Mouse (Mus musculus) layer of hippocampus, adult 11-12 months (tissue): ENCODE data around the gene Krtap12-1.
"Not testable (repeated sequence)": the region's sequence is repeated elsewhere in the genome, so short reads cannot be mapped to it uniquely, and the experiment has no call there.

Experiments
- DNase-seq: peaks from one replicate; pipeline ENCODE4 v3.0.0; 2022; ENCODE audit warnings: low spot score

Gene Krtap12-1

DNA sequence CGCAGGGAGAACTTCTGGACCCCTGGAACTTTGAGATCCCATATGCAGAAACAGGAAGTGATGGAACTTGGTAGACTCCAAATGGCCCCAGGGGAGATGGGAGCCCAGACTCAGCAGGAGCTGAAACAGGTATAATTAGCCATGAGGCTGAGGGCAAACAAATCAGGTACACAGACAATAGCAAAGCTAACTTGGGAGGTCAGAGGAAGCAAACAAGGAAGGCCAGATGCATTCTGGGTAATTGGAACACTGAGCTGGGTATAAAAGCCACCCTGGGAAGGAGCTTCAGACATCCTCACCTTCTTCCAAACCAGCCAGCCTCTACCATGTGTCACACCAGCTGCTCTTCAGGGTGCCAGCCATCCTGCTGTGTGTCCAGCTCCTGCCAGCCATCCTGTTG lies at the start of gene Krtap12-1:
Gene Krtap12-1 (plus strand): TSS at position 301 of the 400 bp plus-strand sequence.
- not testable (repeated sequence) for DNase-seq

- DNase-seq: no peak
Observed at GRCm38 (mm10) chr10:77670710-77671109, 49.7 kb upstream of the Krtap12-1 start.

GRCm38 (mm10) chr10:77671519-77671918 lies 48.9 kb upstream of the Krtap12-1 start:
- DNase-seq: no peak

- DNase-seq: no peak
Observed at GRCm38 (mm10) chr10:77673765-77674164, 46.6 kb upstream of the Krtap12-1 start.

DNA sequence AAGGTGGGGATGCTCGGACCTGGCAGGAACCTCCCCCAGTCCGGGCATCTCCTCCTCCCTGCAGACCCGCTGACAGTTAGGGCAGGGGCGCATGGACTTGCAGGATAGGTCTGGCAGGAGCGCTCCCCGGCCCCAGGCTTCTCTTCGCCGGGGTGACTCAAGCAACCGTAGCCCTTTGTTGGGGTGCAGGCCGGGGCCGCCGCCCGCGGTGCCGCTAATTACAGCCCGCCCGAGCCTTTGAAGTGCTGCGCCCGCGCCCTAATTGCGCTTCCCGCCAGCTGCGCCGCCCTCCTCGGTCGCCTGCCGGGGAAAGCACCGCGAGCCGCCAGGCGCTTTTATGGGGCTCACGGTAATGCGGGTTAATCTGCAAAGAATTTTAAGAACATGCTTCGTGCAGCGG lies 42.8 kb upstream of the Krtap12-1 start:
- DNase-seq: no peak

DNA sequence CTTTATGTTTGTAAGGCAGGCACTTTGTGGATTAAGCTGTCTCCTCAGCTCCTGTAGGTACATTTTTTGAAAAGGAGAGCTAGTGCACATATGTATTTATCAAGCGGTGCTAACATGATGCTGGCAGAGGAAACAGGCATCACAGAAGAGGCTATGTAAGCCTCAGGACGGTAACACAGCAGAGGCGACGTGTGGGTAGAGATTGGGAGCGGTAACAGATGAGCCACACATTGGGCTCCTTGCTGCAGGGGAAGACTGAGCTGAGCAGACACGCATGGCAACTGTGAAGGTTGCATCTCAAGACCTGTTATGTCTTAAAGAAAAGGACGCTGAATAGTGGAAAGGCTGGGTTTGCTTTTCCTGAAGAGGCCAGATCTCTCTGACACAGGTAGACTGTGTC lies 37.4 kb upstream of the Krtap12-1 start:
- DNase-seq: no peak

DNA sequence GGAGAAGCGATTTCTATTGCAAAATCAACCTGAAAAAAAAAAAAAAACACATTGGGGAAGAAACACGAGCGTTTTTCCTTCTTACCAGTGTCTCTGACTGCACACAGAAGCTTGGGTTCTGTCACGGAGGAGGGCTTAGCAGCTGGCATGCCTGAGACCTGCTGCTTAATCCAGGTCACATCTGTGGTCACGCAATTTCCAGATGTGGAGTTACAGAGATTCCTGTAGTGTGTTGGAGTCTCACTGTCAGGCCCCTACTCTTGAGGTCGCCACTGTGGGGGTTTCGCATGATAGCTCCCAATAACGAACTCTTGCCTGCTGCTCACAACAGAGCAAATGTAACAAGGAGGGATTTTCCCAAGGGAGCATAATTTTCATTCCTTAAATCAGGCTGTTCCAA lies 36.2 kb upstream of the Krtap12-1 start:
- no peak for DNase-seq

- DNase-seq: no peak
Observed at GRCm38 (mm10) chr10:77685895-77686664, 34.3 kb upstream of the Krtap12-1 start, which contains the start of gene Tspear. Gene Tspear, plus strand, starts transcription at chr10:77686569.

DNA sequence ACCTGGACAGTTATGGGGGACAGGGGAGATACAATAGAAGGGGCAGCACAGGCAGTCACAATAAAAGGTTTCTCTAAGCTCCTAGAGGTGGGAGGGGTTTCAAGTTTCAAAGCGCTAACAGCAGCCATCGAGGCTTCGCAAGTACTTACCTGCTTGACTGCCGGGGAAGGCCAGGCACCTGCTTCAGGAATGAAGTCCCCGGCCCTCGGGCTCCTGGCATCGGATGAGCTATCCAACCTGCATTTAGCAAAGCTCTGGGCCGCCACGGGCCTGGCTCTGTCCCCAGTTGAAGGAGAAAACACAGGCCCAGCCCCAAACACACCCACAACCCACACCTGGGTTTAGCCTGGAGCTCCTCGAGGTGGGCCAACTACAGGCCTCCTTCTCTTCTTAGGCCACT lies 33.4 kb upstream of the Krtap12-1 start:
- no peak for DNase-seq

DNA sequence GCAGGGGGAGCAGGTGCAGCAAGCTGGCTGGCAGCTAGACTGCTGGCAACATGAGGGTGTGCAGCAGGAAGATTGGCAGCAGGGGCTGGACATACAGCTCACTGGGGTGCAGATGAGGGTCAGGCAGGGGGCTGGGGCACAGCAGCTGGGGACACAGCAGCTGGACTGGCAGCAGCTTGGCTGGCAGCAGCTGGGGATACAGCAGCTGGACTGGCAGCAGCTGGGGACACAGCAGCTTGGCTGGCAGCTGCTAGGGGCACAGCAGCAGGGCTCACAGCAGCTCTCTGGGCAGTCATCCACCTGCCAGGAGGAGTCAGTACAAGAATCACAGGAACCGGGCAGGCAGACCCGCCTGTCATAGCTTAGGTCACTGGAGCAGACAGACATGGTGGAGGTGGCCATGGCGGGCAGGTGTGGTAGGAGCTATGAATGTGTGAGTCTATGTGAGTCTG lies 30.0 kb upstream of the Krtap12-1 start, which contains the start of gene Gm19402:
Gene Gm19402 (minus strand): TSS at position 402 of the 452 bp plus-strand sequence.
- not testable (repeated sequence) for DNase-seq

GRCm38 (mm10) chr10:77697133-77697532 lies 23.3 kb upstream of the Krtap12-1 start, which contains the start of gene Gm9508:
Gene Gm9508, minus strand, starts transcription at chr10:77697233.
- DNase-seq: no peak

- no peak for DNase-seq
Observed at GRCm38 (mm10) chr10:77706326-77706725, 14.1 kb upstream of the Krtap12-1 start, which contains the start of gene Gm10272. Gene Gm10272, plus strand, starts transcription at chr10:77706626.

GRCm38 (mm10) chr10:77709831-77710230 lies 10.6 kb upstream of the Krtap12-1 start:
- DNase-seq: no peak

DNA sequence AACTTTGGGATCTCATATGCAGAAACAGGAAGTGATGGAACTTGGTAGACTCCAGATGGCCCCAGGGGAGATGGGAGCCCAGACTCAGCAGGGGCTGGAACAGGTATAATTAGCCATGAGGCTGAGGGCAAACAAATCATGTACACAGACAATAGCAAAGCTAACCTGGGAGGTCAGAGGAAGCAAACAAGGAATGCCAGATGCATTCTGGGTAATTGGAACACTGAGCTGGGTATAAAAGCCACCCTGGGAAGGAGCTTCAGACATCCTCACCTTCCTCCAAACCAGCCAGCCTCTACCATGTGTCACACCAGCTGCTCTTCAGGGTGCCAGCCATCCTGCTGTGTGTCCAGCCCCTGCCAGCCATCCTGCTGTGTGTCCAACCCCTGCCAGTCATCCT lies 9.2 kb upstream of the Krtap12-1 start, which contains the start of gene Gm10024:
Gene Gm10024 (plus strand): TSS at position 301 of the 400 bp plus-strand sequence.
- not testable (repeated sequence) for DNase-seq

DNA sequence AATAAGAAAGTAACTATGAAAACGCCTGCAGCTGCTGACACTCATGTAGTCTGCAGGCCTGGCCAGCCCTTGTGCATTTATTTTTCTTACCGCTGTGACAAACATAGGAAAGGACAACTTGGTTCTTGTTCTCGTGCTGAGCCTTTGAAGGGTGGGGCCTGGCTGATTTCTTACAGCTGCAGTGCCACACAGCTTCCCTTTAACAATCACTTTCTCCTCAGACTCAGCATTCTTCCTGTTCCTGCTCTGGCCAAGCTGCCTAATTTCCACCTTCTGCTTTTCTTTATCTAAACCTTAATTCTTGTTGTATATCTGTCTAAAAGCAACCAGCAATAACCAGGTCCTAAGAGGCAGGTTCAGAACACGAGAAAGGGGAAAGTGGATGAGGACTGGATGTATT lies 6.7 kb upstream of the Krtap12-1 start:
- no peak for DNase-seq

DNA sequence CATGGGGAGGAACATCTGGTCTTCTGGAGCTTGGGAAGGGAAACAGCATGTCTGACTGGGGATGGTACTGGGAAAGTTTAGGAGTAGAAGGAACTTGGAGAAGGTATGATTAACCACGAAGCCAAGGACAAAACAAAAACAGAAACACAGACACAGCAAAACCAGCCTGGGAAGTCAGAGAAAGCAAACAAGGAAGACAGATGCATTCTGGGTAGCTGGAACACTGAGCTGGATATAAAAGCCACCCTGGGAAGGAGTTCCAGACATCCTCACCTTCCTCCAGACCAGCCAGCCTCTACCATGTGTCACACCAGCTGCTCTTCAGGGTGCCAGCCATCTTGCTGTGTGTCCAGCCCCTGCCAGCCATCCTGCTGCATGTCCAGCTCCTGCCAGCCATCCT lies 4.9 kb upstream of the Krtap12-1 start, which contains the start of gene Gm10142:
Gene Gm10142 (plus strand): TSS at position 301 of the 400 bp plus-strand sequence.
- no peak for DNase-seq

- no peak for DNase-seq
Observed at GRCm38 (mm10) chr10:77724855-77725254, 4.5 kb downstream of the Krtap12-1 start.

- DNase-seq: no peak
Observed at GRCm38 (mm10) chr10:77726186-77726585, 5.8 kb downstream of the Krtap12-1 start, which contains the start of gene Gm10100. Gene Gm10100, plus strand, starts transcription at chr10:77726486.

GRCm38 (mm10) chr10:77728280-77728679 lies 7.9 kb downstream of the Krtap12-1 start:
- DNase-seq: no peak

DNA sequence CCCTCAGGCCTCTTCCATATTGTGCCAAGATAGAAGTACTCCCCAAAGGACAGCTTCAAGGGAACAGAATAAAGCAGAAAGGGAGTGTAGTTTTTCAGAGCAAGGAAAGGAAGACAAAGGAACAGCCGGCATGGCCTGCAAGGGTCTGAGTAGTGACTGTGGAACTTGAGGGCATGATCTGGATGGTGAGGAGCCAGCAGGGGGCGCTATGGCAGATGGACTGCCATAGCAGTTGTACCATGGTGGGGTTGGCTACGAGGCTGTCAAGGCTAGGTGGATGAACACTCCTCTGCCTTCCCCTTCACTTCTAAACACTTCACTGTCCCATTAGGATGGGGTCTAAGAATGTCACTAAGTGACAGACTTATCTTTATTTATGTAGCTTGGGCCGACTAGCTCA lies 8.8 kb downstream of the Krtap12-1 start:
- DNase-seq: no peak

DNA sequence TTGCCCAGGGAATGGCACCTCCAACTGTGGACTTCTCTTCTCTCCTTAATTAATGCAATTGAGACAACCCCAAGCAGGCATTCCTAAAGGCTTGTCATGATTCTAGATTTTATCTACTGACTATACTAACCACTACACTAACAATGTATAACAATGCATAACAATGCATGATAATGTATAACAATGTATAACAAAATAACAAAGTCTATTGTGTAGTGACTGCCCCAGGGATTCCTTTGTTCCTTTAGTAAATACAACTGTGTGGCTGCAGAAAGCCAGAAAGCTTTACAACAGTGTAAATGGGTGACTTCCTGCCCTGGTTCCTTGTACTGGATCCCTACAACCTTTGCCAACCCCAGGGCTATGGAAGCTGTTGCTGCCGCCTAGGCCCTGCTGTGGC lies 15.5 kb downstream of the Krtap12-1 start:
- DNase-seq: no peak

DNA sequence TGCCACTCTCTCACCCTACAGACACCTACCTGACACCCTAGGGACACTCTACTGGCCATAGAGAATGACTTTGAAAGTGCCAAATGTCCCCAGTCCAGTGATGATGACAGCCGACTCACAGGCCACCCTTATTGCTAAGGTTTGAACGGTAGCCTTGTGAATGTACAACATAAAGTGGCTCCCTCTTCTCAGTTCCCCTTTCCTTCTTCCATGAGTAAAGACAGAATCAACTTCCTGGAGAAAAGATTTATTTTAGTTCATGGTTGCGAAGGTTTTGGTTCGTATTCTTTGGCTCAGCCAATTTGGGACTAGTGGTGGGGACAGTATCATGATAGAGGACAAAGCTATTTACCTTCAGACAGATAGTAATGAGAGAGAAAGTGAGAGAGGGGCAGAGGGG lies 18.5 kb downstream of the Krtap12-1 start:
- DNase-seq: no peak
